Mouse (Mus musculus): ENCODE data around the gene Tnip2.

GRCm38 (mm10) chr5:34514218-34514566 lies 401 bp upstream of the Tnip2 start:
- TF ChIP-seq CTCF (IDR thresholded peaks at IDR 0.05; ENCODE audit: borderline replicate concordance, control insufficient read depth, extremely low read depth, insufficient read depth, low read length, poor library complexity) (no peak), POLR2A (IDR thresholded peaks at IDR 0.05; ENCODE audit: control insufficient read depth, extremely low read depth, insufficient read depth, low read length, poor library complexity) (no peak)
